Mouse (Mus musculus) MEL (cell line): ENCODE measurements around the gene Gm20388.

Source experiments
- CHD1 ChIP-seq: IDR thresholded peaks from 2 replicates; pipeline ENCODE4 v1.6.1; 2012; ENCODE audit warnings: low read depth, mild to moderate bottlenecking, inconsistent platforms, low read length, improper control_type of control experiment
- CTCF ChIP-seq, 3 experiments: IDR thresholded peaks in 2 of 3; conservative IDR thresholded peaks in 1 of 3; 2 replicates each; pipeline ENCODE4 v1.5.1; 2011 to 2012; ENCODE audit warnings: low read length in 3 of 3, low read depth in 2 of 3, mild to moderate bottlenecking in 2 of 3, improper control_type of control experiment in 1 of 3, inconsistent platforms in 1 of 3, mixed read lengths in 1 of 3, moderate library complexity in 1 of 3; ENCODE audit not compliant: control insufficient read depth in 1 of 3, insufficient read depth in 1 of 3, poor library complexity in 1 of 3, severe bottlenecking in 1 of 3
- GATA1 ChIP-seq: IDR thresholded peaks from 2 replicates; pipeline ENCODE4 v1.6.1; 2011; ENCODE audit warnings: low read depth, low read length, improper control_type of control experiment
- KAT2A ChIP-seq: conservative IDR thresholded peaks from 2 replicates; pipeline ENCODE4 v1.6.1; 2012; ENCODE audit warnings: low read depth, low read length, improper control_type of control experiment, inconsistent platforms
- MAX ChIP-seq: IDR thresholded peaks from 2 replicates; pipeline ENCODE4 v1.6.1; 2011; ENCODE audit warnings: low read length, improper control_type of control experiment
- MXI1 ChIP-seq: IDR thresholded peaks from 2 replicates; pipeline ENCODE4 v1.6.1; 2011; ENCODE audit warnings: mild to moderate bottlenecking, low read depth, low read length, improper control_type of control experiment
- POLR2A ChIP-seq, 2 experiments: IDR thresholded peaks; 2 replicates each; pipeline ENCODE4 v1.6.1; 2011 to 2012; ENCODE audit warnings: low read length in 2 of 2, mild to moderate bottlenecking in 2 of 2, control low read depth in 1 of 2, improper control_type of control experiment in 1 of 2, low read depth in 1 of 2, moderate library complexity in 1 of 2; ENCODE audit not compliant: control insufficient read depth in 1 of 2, insufficient read depth in 1 of 2, poor library complexity in 1 of 2
- RAD21 ChIP-seq: IDR thresholded peaks from 2 replicates; pipeline ENCODE4 v1.6.1; 2011; ENCODE audit warnings: mild to moderate bottlenecking, low read depth, low read length, improper control_type of control experiment
- SMC3 ChIP-seq: IDR thresholded peaks from 2 replicates; pipeline ENCODE4 v1.6.1; 2011; ENCODE audit warnings: low read depth, low read length, improper control_type of control experiment
- TBP ChIP-seq: IDR thresholded peaks from 2 replicates; pipeline ENCODE4 v1.8.0; 2011; ENCODE audit warnings: low read depth, low read length, improper control_type of control experiment
- USF1 ChIP-seq: IDR thresholded peaks from 2 replicates; pipeline ENCODE4 v1.6.1; 2014; ENCODE audit warnings: low read depth, mild to moderate bottlenecking, inconsistent platforms, low read length, improper control_type of control experiment, moderate library complexity

DNA sequence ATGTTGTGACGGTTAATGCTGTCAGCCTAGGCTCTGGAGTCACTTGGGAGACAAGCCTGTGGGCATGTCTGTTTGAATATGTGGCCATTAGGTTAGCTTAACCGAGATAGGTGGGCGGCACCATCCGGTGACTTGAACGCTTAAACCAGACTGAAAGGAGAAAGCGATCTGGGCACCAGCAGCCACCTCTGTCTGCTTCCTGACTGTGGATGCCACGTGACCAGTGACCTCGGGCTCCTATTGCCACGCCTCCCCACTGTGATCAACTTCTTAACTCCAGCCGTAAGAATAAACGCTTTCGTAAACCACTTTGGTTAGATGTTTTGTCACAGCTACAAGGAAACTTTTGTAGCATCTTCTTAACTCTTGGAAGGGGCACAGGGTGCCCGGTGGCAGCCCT is 2158.0 kb downstream of the Gm20388 start:
- TF ChIP-seq GATA1, result no peak
- TF ChIP-seq USF1, result 0 out of 2 replicates have a peak, but pooled peaks have one; percentile 31
- TF ChIP-seq KAT2A, result no peak
- no peak for TF ChIP-seq CHD1
- TF ChIP-seq CTCF (IDR thresholded peaks at IDR 0.05 in 2 of 3, conservative IDR thresholded peaks at IDR 0.05 in 1 of 3; ENCODE audit: control insufficient read depth in 1 of 3, insufficient read depth in 1 of 3, low read depth in 2 of 3, low read length in 3 of 3, poor library complexity in 1 of 3, severe bottlenecking in 1 of 3), result no peak
- no peak for TF ChIP-seq TBP
- no peak for TF ChIP-seq SMC3
- TF ChIP-seq POLR2A (IDR thresholded peaks at IDR 0.05; ENCODE audit: control insufficient read depth in 1 of 2, insufficient read depth in 1 of 2, low read depth in 1 of 2, low read length in 2 of 2, poor library complexity in 1 of 2), result no peak
- TF ChIP-seq RAD21, result no peak
- no peak for TF ChIP-seq MAX
- no peak for TF ChIP-seq MXI1
